Mouse (Mus musculus) cerebellum, postnatal 14 days (tissue): ENCODE data around the gene Gm9774.

Experiments used
- DNase-seq, 2 experiments: peaks; one replicate each; pipeline ENCODE4 v3.0.0; 2021; ENCODE audit warnings: mixed read lengths in 2 of 2

Gm9774 gene

DNA sequence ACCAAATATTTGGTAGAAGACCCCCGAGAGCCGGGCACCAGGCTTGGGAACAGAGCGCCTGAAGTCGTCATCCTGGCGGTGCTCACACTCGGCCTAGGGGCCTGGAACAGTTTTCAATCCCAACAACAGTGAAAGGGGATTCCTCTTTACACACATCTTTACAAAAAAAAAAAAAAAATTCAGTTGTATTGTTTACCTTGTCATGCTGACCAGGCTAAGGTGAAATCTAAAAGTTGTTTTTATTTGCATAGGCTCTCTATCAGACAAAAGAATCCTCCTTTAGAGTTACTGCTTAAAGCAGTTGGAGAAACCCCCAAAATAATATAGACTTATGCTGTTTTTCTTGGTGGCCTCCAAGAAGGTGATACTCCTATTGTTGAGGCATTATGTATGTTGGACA is at the start of gene Gm9774:
Gm9774 (minus strand) TSS at position 101 of the 400 bp plus-strand sequence.
- DNase-seq: no peak

DNA sequence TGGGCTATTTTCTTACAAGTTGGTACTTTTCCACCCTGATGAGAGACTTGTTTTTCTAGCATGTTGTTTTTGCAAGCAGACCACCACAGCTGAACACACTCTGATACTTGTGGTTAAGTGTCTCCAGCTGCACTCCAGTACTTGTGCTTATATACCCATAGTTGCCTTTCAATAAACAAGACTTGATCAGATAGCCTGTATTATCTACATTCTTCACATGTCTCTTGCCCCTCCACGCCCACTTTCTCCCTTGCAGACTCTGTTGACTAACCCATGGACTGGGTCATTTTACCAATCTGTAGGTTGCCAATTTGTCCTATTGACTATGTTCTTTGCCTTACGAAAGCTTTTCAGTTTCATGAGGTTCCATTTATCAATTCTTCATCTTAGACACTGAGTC is 40.9 kb upstream of the Gm9774 start:
- no peak for DNase-seq

DNA sequence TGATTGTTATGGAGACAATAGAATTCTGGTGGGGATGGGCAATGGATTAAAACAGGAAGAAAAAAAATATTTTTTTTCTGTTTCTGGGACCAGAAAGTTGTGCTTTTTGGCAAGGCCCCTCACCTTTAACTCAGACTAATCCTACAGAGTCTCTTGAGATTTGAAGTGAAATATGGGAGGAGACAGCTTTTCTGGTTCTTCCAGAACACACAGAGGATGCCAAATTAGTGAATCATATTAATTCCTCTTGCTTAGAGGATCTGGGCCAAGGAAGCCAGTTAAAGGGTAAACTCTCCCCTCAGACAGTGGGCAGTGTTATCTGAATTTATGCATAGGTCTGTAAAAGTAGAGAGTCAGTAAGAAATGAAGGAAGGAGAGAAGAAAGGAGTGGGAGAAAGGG is 38.2 kb upstream of the Gm9774 start:
- DNase-seq: no peak

DNA sequence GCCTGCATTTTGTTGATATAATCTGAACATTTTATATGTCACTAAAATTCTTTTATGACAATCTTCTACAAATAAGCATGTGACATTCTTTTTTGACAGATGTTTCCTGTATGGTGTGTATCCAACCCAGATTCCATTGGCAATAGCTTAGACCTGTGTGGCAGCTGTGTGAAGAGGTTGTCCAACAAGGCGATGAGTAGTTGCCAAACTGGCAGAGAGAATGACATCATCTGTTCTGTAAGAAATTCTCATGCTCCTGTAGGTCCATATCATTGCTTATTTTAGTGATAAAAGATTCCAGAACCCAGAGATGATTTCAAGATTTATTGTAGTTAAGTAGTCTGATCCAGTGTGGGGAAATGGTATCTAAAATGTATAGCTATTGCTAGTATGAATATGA is 37.4 kb upstream of the Gm9774 start:
- no peak for DNase-seq

DNA sequence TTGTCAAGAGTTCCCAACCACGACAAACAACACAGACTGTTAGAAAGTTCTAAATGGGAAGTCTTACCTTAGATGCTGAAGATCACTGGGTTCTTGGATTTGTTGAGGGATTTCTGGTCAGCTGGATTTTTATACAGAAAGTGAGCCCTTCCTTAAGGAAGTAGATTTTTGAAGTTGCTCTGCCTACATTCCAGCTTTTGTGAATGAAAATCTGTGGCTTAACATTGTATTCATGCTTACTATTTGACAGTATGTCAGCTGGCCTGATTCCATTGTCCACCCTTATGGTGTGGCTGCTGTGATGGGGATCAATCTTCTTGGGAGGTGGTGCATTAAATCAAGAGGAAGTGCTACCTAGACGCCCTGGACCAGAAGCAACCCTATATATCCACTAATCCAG is 29.4 kb upstream of the Gm9774 start, which contains the start of gene Sprr3:
Sprr3 (minus strand) TSS at position 101 of the 400 bp plus-strand sequence.
- no peak for DNase-seq

DNA sequence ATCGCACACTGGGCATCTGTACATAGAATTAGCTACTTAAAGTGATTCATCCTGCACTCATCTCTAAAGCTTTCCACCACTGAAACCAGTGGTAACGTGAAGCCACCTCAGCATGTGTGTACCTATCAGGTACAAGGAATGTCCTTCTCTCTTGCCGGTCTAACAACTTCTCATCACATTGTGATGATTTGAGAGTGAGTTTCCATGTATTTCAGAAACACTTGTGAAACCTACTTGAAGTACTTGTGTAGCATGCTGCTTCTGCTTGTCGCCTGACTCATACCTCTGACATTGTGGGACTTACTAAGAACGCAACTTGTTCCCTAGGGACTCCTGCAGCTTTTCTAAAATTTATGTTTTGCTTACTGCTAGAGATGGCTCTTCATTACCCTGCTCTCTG is 25.9 kb upstream of the Gm9774 start:
- no peak for DNase-seq

DNA sequence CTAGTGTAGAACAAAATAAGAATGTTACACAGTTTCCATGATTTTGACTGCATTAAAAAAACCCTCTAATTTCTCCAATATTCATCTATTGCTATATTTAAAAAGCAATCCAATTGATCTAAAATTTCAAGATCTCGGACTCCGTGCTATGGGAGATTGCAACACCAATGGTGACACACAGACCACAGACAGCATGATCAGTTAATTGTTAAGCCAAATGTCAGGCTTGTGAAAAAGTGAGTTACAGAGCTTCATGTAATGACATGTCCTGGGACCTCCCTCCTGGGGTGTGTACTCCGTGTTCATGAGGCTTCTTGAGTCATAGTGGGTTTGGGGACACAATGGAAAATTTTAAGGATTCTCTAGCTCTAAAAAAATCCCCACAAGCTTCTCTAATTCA is 11.0 kb upstream of the Gm9774 start:
- DNase-seq: no peak

DNA sequence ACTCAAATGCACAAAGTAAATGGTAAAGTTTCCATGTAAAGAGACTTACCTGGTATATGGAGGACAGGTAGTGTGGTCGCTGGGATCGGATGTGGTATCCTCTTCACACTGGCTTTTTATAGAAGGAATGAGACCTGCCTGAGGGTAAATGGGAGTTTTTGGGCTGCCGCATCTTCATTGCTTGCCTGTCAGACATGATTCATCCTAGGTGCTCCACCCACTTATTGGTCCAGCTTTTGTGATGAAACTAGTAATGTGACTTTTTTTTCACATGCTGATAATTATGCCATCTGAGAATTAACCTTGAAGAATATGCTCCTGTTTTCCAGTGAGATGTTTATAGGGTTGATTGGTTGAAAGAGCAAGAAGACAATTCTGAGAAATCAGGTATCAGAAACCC is 9.5 kb upstream of the Gm9774 start, which contains the start of gene Sprr1b:
Sprr1b (minus strand) TSS at position 101 of the 400 bp plus-strand sequence.
- DNase-seq: no peak

DNA sequence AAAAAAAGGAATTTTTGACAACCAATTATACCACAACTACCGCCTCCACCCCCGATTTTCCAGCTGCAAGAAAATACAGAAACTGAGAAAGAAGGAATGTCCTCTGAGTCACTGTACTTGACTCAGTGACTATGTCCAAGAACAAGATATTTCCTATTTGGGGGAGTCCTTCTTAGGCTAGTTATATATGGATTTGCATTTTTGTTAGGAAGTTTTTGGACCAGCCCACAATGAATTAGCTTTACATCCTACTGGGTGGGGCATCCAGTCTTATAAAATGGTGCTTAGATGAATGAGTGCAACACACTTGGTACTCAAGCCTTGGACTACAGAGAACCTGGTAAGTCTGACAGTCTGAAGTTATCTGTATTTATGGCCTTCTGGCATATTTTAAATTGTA is 3.1 kb upstream of the Gm9774 start, which contains the start of gene Sprr2k:
Sprr2k (plus strand) TSS at position 301 of the 400 bp plus-strand sequence.
- DNase-seq: no peak

DNA sequence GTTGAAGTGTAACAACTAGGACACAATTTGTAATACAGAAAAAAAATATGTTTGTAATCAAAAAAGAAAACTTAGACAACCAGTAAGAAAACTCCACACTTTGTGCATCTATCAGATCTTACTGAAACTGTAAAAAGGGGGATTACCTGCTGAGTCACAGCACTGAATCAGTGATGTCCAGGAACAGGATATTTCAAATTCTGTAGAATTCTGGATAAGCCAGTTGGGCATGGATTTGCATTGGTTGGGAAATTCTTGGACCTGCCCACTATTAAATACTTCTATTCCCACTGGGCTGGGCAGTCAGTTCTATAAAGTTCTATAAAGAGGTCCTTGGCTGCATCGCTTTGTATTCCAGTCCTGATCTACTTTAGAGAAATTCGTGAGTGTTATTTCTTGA is 11.4 kb downstream of the Gm9774 start, which contains the start of gene Sprr2j-ps:
Sprr2j-ps (plus strand) TSS at position 301 of the 400 bp plus-strand sequence.
- DNase-seq: no peak

DNA sequence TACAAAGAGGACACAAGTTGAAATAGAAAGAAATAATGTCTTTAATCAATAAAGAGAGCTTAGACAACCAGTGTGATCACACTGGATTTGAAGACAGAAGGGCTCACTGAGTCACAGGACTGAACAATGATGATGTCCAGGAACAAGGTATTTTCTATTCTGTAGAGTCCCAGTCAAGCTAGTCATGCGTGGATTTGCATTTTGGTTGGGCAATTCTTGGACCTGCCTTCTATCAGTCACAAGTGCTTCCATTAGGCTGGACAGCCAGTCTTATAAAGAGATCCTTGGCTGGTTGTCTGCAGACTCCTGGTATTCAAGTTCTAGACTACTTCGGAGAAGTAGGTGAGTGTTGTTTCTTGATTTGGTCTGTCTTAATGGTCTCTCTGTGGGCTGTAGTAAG is 21.5 kb downstream of the Gm9774 start, which contains the start of gene Sprr2i:
Sprr2i (plus strand) TSS at position 301 of the 400 bp plus-strand sequence.
- no peak for DNase-seq

DNA sequence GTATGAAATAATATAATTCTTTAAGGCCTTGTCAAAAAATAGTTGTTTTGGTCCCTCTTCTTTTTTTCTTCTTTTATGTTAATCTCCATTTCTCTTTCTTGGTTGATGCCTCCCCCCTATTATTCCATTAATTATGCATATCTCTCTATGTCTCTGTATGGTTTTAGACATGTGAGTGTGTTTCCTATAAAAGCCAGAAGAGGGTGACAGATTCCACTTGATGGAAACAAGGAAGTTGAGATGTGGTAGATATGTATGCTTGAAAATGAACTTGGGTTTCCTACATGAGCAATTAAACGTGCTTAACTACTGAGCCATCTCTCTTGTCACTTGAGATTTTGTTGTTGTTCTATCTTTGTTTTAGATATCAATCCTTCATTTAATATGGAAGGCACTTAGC is 34.9 kb downstream of the Gm9774 start:
- peak in 1 of 2 experiments; percentile 0 for DNase-seq

DNA sequence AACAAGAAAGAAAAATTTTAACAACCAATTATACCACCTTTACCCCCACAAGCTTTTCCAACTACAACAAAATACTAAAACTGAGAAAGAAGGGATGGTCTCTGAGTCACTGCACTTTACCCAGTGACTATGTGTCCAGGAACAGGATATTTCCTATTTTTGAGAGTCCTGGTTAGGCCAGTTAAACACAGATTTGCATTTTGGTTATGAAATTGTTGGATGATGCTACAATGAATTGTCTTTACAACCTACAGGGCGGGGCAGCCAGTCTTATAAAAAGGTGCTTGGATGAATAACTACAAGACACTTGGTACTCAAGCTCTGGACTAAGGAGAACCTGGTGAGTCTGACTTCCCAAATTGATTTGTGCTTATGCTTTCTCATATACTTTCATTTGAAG is 43.8 kb downstream of the Gm9774 start, which contains the start of gene Sprr2h:
Sprr2h (plus strand) TSS at position 301 of the 400 bp plus-strand sequence.
- DNase-seq: no peak
